Mouse (Mus musculus): Measurements from ENCODE around the gene Osbpl10.

DNA sequence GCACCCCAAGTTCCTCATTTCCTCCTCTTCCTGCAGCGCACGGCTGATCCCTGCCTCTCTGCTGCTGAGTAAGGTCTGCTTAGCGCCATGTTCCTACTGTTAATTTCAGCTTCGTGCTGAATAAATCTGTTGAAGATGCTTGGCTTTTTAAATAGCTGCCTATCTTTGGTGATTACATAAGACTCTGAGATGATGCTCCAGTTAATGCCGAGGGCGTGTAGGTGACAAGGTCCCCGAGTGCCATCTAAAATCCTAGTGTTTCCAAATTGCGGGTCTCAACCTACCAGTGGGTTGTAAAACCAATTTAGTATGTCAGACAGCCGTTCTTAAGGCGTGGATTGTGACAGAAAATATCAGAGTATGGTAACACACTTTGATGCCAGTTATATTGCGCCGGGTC, 232.2 kb downstream of the Osbpl10 start:
- TF ChIP-seq TAL1 (IDR thresholded peaks at IDR 0.05; ENCODE audit: low read length) (no peak), GATA1 (IDR thresholded peaks at IDR 0.05; ENCODE audit: low read length) (no peak)

Data from erythroblast, embryonic 14.5 days (primary cell).